Mouse (Mus musculus) lung, postnatal 0 days (tissue): ENCODE measurements around the gene Mtf1. TPM values are rescaled to one million over a fixed set of nuclear protein-coding genes. Genes with fewer than 3 reads are reported as not detected.

Experiments
- ATAC-seq: fragments of 200-750 bp; cut with Nextera tagmentation; 2 replicates; pipeline ENCODE4 v1.8.0; 2017; ENCODE audit warnings: moderate library complexity
- DNase-seq: peaks from one replicate; pipeline ENCODE4 v3.0.0-alpha.2; 2016; ENCODE audit warnings: low spot score
- H3K27ac ChIP-seq: fragments of 300-500 bp; sonication (generic); 2 replicates; pipeline ENCODE4 v1.5.1; 2014; ENCODE audit warnings: antibody characterized with exemption, mild to moderate bottlenecking, low read length, mixed read lengths
- H3K27me3 ChIP-seq: fragments of 300-500 bp; sonication (generic); replicated peaks from 2 replicates; pipeline ENCODE4 v1.6.1; 2014; ENCODE audit warnings: low read length, mixed read lengths; ENCODE audit not compliant: insufficient read depth
- H3K36me3 ChIP-seq: fragments of 300-500 bp; sonication (generic); 2 replicates; pipeline ENCODE4 v1.6.1; 2014; ENCODE audit warnings: low read length, mixed read lengths; ENCODE audit not compliant: insufficient read depth
- H3K4me1 ChIP-seq: fragments of 300-500 bp; sonication (generic); 2 replicates; pipeline ENCODE4 v1.6.1; 2014; ENCODE audit warnings: antibody characterized with exemption, low read depth, low read length, mixed read lengths; ENCODE audit not compliant: insufficient read depth
- H3K4me2 ChIP-seq: fragments of 300-500 bp; sonication (generic); replicated peaks from 2 replicates; pipeline ENCODE4 v1.6.1; 2014; ENCODE audit warnings: low read depth, mild to moderate bottlenecking, low read length, moderate library complexity, mixed read lengths
- H3K4me3 ChIP-seq: fragments of 300-500 bp; sonication (generic); 2 replicates; pipeline ENCODE4 v1.5.1; 2014; ENCODE audit warnings: low read depth, low read length
- H3K9ac ChIP-seq: fragments of 300-500 bp; sonication (generic); replicated peaks from 2 replicates; pipeline ENCODE4 v1.6.1; 2014; ENCODE audit warnings: low read depth, mild to moderate bottlenecking
- H3K9me3 ChIP-seq: fragments of 300-500 bp; sonication (generic); 2 replicates; pipeline ENCODE4 v1.6.1; 2016; ENCODE audit warnings: low read length, mixed read lengths
- CTCF ChIP-seq: IDR thresholded peaks from 2 replicates; pipeline ENCODE4 v1.5.1; 2016; ENCODE audit warnings: antibody characterized with exemption, mild to moderate bottlenecking
- EP300 ChIP-seq: IDR thresholded peaks from 2 replicates; pipeline ENCODE4 v1.6.1; 2016; ENCODE audit warnings: antibody characterized with exemption, mild to moderate bottlenecking, control low read depth
- WGBS: fragments of 180-500 bp; shearing (Covaris S2); extraction: QIAGEN DNeasy Blood & Tissue Kit; methylation state at CpG from one replicate; pipeline ENCODE4 v1.1.7; 2014; 5-methylcytosine and 5-hydroxymethylcytosine counted together
- polyA plus RNA-seq: library from polyadenylated mRNA; unstranded; fragments of >200 nt; fragmentation: Nextera tagmentation; extraction: Ambion mirVana; gene quantifications from 2 replicates; pipeline ENCODE4 v1.2.1, GENCODE M21; 2015

Mtf1 gene
- polyA plus RNA-seq, 1 experiment from 2014 or later = 10.8 TPM

GRCm38 (mm10) chr4:124773995-124774394 is 27.9 kb upstream of the Mtf1 start:
- 81% methylated on average over 6 of the region's 6 CpGs for WGBS
- H3K9ac ChIP-seq = no peak overlapping the region
- no peak for ATAC-seq
- H3K27me3 ChIP-seq = no peaks in the 10 kb centered on the region
- H3K36me3 ChIP-seq = peaks cover 1% of the 10 kb centered on the region; the same call in 1 of the 2 replicates
- no peak overlapping the region for H3K4me3 ChIP-seq
- no peaks in the 10 kb centered on the region for H3K9me3 ChIP-seq
- no peak for DNase-seq
- no peak overlapping the region for H3K27ac ChIP-seq
- H3K4me1 ChIP-seq = 0 out of 2 replicates have a peak, but pooled peaks cover 3% of the 10 kb centered on the region
- no peak overlapping the region for H3K4me2 ChIP-seq
- no peak for TF ChIP-seq CTCF
- TF ChIP-seq EP300 = no peak

DNA sequence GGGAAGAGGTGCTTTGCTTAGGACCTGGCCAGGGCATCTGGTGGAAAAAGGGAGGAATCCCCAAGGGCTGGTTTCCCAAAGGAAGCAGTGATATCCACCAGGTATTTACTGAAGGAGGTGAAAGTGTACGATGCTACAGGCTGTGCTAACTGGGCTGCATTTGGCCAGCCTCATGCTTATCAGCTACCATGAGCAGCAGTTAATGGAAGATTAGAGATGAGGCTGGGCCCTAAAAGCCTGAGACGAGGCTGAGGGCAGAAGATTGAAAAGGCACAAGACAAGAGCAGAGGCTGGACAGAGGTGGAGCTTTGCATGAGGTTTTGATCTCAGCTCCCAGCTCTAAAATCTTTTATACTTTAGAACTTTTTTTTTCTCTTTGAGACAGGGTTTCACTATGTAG is 27.5 kb upstream of the Mtf1 start:
- Histone ChIP-seq H3K4me2 (no peak overlapping the region), H3K27me3 (no peaks in the 10 kb centered on the region), H3K4me3 (no peak overlapping the region), H3K27ac (no peak overlapping the region), H3K4me1 (0 out of 2 replicates have a peak, but pooled peaks cover 3% of the 10 kb centered on the region), H3K9me3 (no peaks in the 10 kb centered on the region), H3K36me3 (peaks cover 5% of the 10 kb centered on the region; the same call in 1 of the 2 replicates), H3K9ac (no peak overlapping the region)
- ATAC-seq (no peak), DNase-seq (no peak)
- 61% methylated on average over 2 of the region's 2 CpGs for WGBS
- TF ChIP-seq CTCF = no peak
- TF ChIP-seq EP300 = no peak

DNA sequence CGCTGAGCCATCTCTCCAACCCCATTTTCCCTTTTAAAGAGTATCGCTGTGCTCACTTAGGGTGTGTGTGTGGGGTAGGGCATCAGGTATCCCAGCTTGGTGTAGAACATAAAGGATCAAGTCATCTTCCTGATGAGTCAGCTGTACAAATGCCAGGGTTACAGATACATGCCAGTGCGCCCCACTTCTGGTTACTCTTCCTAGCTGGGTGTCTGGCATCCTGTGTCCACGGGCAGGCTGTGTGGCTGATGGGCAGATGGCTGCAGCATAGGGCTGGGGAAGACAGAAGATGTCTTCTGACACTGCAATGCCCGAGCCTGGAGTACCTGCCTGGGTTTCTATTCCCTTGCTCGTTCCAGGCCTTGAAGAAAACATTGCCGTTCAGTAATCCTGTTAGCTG is 20.5 kb upstream of the Mtf1 start:
- Histone ChIP-seq H3K27ac (no peak overlapping the region), H3K27me3 (no peaks in the 10 kb centered on the region), H3K9ac (no peak overlapping the region), H3K4me3 (no peak overlapping the region), H3K9me3 (no peaks in the 10 kb centered on the region), H3K36me3 (peaks cover 37% of the 10 kb centered on the region), H3K4me1 (no peaks in the 10 kb centered on the region), H3K4me2 (no peak overlapping the region)
- TF ChIP-seq CTCF = no peak
- TF ChIP-seq EP300 = no peak
- no peak for ATAC-seq
- no peak for DNase-seq
- 89% methylated on average over 7 of the region's 7 CpGs for WGBS

DNA sequence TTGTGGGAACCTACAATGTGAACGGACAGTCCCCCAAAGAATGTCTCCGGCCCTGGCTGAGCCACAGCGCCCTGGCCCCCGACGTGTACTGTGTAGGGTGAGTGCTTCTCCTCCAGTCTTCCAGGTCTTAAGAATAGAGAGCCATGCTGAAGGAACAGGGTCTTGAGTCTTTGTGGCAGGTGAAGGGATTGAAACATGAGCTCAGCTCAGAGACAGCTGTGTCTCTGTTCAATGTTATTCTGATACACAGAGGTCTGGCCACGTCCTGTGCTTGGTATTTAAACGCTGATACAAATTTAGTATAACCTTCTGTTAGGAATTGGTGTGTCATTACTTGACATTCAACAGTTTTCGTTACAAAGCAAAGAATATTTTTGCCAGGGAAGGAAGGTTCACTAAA is 19.5 kb upstream of the Mtf1 start:
- Histone ChIP-seq H3K9ac (no peak overlapping the region), H3K9me3 (no peaks in the 10 kb centered on the region), H3K4me1 (no peaks in the 10 kb centered on the region), H3K4me2 (no peak overlapping the region), H3K27ac (no peak overlapping the region), H3K27me3 (no peaks in the 10 kb centered on the region), H3K4me3 (no peak overlapping the region), H3K36me3 (peaks cover 48% of the 10 kb centered on the region)
- no peak for TF ChIP-seq EP300
- 91% methylated on average over 8 of the region's 8 CpGs for WGBS
- no peak for ATAC-seq
- no peak for DNase-seq

- peaks cover 59% of the 10 kb centered on the region; the same call in 1 of the 2 replicates for H3K36me3 ChIP-seq
- no peaks in the 10 kb centered on the region for H3K4me1 ChIP-seq
- no peak for ATAC-seq
- 92% methylated on average over 8 of the region's 8 CpGs for WGBS
- no peak overlapping the region for H3K9ac ChIP-seq
- DNase-seq = no peak
- H3K4me2 ChIP-seq = no peak overlapping the region
- TF ChIP-seq EP300 (no peak), CTCF (no peak)
- no peaks in the 10 kb centered on the region for H3K9me3 ChIP-seq
- H3K4me3 ChIP-seq = no peak overlapping the region
- H3K27me3 ChIP-seq = no peaks in the 10 kb centered on the region
- no peak overlapping the region for H3K27ac ChIP-seq
Observed at GRCm38 (mm10) chr4:124783937-124784336, 18.0 kb upstream of the Mtf1 start.

DNA sequence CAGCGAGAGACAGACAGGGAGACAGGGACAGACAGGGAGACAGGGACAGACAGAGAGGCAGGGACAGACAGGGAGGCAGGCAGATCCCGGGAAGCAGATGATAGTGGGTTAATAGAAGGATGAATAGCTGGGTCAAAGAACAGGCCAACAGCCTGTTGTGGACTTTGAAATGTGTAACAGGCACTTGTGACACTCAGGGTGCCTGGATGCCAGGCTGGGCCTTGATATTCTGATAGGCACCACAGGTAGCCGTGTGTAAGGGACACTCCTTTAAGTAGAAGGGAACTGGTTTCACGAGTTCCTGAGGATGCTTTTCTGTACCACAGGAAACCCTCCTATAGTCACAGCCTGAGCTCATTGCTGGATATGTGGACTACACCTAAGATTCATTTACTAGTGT is 11.9 kb upstream of the Mtf1 start:
- Histone ChIP-seq H3K9ac (no peak overlapping the region), H3K9me3 (no peaks in the 10 kb centered on the region), H3K4me3 (no peak overlapping the region), H3K4me1 (no peaks in the 10 kb centered on the region), H3K27me3 (no peaks in the 10 kb centered on the region), H3K27ac (no peak overlapping the region), H3K36me3 (peaks cover 70% of the 10 kb centered on the region), H3K4me2 (no peak overlapping the region)
- TF ChIP-seq CTCF (no peak), EP300 (no peak)
- ATAC-seq (no peak), DNase-seq (no peak)
- 67% methylated on average over 4 of the region's 4 CpGs for WGBS

GRCm38 (mm10) chr4:124792114-124792513 is 9.8 kb upstream of the Mtf1 start:
- DNase-seq = no peak
- H3K36me3 ChIP-seq = peaks cover 64% of the 10 kb centered on the region
- WGBS = 78% methylated on average over 8 of the region's 8 CpGs

More at GRCm38 (mm10) chr4:124792114-124792513, 9.8 kb upstream of the Mtf1 start:
- TF ChIP-seq EP300 (no peak), CTCF (no peak)
- Histone ChIP-seq H3K9ac (no peak overlapping the region), H3K27ac (no peak overlapping the region), H3K4me2 (no peak overlapping the region), H3K27me3 (no peaks in the 10 kb centered on the region), H3K9me3 (no peaks in the 10 kb centered on the region), H3K4me3 (no peak overlapping the region), H3K4me1 (no peaks in the 10 kb centered on the region)
- ATAC-seq = no peak
